Mouse (Mus musculus) MN1 (cell line): ENCODE measurements around the gene Flot1.

Experiments used
- DNase-seq: peaks from one replicate; pipeline ENCODE4 v3.0.0-alpha.2; 2016; ENCODE audit warnings: low spot score

Gene Flot1

GRCm38 (mm10) chr17:35812307-35812706 is 10.7 kb upstream of the Flot1 start:
- no peak for DNase-seq

GRCm38 (mm10) chr17:35812736-35813135 is 10.3 kb upstream of the Flot1 start:
- no peak for DNase-seq

GRCm38 (mm10) chr17:35813245-35813647 is 9.8 kb upstream of the Flot1 start:
- DNase-seq, result peak; percentile 92

- peak; percentile 43 for DNase-seq
These were observed 9.4 kb upstream of the Flot1 start for GRCm38 (mm10) chr17:35813653-35814052.

- no peak for DNase-seq
These were observed 8.4 kb upstream of the Flot1 start for GRCm38 (mm10) chr17:35814678-35815077.

- no peak for DNase-seq
These were observed 7.2 kb upstream of the Flot1 start for GRCm38 (mm10) chr17:35815836-35816235.

GRCm38 (mm10) chr17:35816686-35817085 is 6.3 kb upstream of the Flot1 start:
- no peak for DNase-seq

GRCm38 (mm10) chr17:35817226-35817625 is 5.8 kb upstream of the Flot1 start:
- no peak for DNase-seq

GRCm38 (mm10) chr17:35820111-35820510 is 2.9 kb upstream of the Flot1 start:
- DNase-seq, result no peak

GRCm38 (mm10) chr17:35821439-35822430 is 1.3 kb upstream of the Flot1 start, which contains the start of gene Ier3:
TSS of gene Ier3 (plus strand) at chr17:35821684.
- peak; percentile 92 for DNase-seq

- DNase-seq, result no peak
These were observed 466 bp upstream of the Flot1 start for GRCm38 (mm10) chr17:35822564-35822963.

GRCm38 (mm10) chr17:35824402-35824801 is 1.4 kb downstream of the Flot1 start:
- peak; percentile 70 for DNase-seq

- DNase-seq, result no peak
These were observed 2.2 kb downstream of the Flot1 start for GRCm38 (mm10) chr17:35825109-35825850.

- peak; percentile 84 for DNase-seq
These were observed 6.7 kb downstream of the Flot1 start for GRCm38 (mm10) chr17:35829737-35830136.

GRCm38 (mm10) chr17:35832400-35833238 is 9.6 kb downstream of the Flot1 start:
- DNase-seq, result no peak

- peak; percentile 50 for DNase-seq
These were observed 10.3 kb downstream of the Flot1 start for GRCm38 (mm10) chr17:35833239-35833751.

GRCm38 (mm10) chr17:35833894-35834293 is 10.9 kb downstream of the Flot1 start:
- no peak for DNase-seq

GRCm38 (mm10) chr17:35834696-35835422 is 11.8 kb downstream of the Flot1 start:
- DNase-seq, result peak; percentile 56

- no peak for DNase-seq
These were observed 12.6 kb downstream of the Flot1 start for GRCm38 (mm10) chr17:35835424-35836140.
